Mouse (Mus musculus) WW6 (cell line): ENCODE data around the gene Gm12355.
"Not testable (repeated sequence)": the region's sequence is repeated elsewhere in the genome, so short reads cannot be mapped to it uniquely, and the experiment has no call there.

Experiments
- DNase-seq: peaks from one replicate; pipeline ENCODE4 v3.0.0-alpha.2; 2013; ENCODE audit warnings: low read depth, low spot score

The Gm12355 gene

DNA sequence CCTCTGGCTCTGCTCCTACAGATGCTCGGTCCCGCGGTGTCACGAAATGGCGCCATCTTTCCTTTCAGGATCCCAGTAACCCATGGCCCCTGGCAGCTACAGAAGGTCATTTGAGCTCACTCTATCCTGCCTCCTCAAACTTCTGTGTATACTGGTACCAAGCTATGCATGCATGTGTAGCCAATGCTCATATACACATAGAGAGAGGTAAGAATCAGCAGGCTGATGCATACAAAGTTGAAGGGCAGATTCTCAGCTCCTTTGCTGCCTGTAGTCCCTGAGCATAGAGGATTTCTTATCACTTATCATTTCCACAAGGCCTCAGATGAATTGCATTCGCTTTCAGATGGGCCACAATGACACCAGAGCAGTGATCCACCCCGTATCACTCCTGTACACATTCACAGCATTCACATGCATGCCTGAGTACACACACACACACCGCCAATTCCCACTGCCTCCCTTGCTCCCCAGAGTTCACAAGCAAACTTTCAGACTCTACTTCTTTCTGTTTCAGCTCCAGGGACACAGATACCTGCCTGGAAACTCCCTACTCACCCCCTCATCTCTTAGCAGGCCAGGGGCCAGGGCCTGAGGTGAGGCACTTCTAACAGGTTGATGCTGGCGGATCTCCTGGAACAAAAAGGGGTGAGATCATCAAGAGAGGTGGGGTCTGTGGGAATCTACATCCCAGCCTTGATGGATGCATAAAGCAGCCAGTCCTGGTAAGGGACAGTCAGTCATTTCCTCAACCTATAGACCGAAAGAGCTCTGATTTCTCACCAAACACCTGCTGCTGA lies at the start of gene Gm12355, which contains the start of gene Gsdma3:
TSS of gene Gm12355 (minus strand) at position 51 of the 800 bp plus-strand sequence.
TSS of gene Gsdma3 (plus strand) at position 750 of the 800 bp plus-strand sequence.
- DNase-seq, result no peak

DNA sequence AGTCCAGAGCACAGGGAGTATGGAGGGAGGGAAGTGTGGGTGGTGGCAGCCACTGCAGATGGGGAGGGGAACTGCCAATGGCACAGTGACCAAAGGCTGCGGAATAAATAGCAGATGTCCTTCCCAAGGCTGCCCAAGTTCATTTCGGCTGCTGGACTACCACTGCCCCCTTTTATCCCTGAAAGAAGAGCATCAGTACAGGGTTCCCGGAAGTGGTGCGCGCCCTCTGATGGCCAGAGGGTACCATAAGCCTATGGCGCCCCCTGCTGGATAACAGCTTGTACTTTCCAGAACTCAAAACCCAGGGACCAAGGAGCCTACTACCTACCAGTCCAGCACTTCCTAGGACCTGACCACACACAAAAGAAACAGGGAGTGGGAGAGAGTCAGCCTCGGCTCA lies 47.7 kb upstream of the Gm12355 start:
- DNase-seq, result not testable (repeated sequence)

DNA sequence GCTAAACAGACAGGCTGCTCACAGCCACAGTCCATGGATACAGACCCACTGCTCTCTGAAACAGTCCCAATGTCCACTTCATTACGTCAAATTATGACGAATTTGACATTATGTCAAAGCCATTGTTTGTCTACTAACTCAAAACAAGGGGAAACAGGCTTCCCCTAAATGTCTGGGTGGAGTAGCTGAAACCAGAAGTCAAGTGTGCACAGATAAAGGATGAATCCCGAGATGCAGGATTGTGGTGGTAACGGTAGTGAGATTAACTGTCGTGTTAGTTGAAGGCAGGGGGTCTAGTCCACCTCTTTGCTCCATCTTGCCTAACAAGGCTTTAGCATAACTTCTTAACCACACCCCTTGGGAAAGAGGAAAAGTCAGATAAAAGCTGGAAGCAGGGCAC lies 47.0 kb upstream of the Gm12355 start:
- DNase-seq, result no peak

DNA sequence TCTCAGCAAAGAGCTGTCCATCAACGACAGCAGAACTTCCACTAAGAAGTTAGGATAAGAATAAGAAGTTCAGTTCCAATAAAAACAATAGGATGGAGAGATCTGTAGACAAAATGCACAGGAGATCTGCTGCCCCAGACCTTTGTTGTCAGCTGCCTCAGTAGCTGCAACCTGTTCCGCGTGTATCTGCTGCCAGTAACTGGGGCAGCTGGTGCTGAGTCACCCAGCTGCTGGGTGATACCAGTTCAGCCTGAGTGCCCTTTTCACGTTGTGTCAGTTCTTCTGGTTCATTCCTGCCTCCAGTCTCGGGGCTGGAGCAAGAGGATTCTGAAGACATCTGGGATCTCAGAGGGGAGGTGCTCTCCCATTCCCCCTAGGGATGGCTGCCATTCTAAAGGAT lies 46.4 kb upstream of the Gm12355 start:
- DNase-seq, result no peak

DNA sequence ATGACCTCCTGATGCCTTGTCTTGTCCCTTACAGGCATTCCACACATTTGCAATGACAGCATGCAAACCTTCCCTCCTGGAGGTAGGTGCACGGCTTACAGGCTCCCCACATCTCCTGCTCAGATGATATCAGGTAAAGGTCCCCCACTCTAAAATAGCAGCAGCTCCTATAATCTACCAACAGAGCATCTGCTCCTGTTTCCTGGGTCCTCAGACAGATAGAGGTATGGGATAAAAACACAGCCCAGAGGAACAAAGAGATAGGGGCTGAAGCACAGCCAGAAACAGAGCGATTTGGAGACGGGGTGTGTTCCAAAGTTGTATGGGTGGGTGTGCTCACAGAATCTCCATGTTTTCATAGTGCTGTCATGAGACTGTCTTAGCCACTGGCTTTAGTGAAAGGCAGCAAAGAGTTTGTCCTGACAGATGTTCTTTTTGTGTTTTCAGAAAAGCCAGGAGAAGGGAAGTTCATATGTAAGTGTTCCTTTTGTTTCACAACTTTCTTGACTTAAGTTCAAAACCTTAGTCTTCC lies 45.9 kb upstream of the Gm12355 start:
- DNase-seq, result no peak

DNA sequence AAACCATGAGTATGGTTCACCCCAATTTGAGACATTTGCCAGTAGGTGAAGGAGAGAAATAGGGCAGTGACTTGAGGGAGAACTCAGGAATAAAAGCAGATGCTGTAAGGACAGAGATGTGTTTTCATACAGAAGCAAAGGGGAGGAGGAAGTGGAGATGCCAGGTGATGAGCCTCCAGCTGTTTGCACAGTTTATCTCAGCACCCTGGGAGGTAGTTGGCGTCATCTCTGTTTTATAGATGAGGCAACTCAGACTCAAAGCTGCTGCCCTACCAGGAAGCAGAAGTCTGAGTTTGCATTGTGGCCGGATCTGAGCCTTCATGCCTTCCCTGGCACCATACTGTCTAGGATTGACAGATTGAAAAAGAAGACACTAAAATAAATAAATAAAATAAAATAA lies 43.5 kb upstream of the Gm12355 start:
- DNase-seq, result no peak

DNA sequence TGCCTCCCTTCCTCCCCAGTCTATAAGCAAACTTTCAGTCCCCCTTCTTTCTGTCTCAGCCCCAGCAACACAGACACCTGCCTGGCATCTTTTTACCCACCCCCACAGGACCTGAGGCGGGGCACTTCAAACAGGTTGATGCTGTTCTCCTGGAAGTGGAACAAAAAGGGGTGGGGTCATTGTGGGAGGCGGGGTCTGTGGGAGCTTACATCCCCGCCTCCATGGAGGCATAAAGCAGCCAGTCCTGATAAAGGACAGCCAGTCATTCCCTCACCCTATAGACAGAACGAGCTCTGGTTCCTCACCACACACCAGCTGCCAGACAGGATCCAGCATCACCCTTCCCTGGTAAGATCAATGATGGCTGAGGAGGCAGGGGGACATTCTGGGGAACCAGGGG lies 38.6 kb upstream of the Gm12355 start, which contains the start of gene Gsdma:
TSS of gene Gsdma (plus strand) at position 261 of the 400 bp plus-strand sequence.
- no peak for DNase-seq

DNA sequence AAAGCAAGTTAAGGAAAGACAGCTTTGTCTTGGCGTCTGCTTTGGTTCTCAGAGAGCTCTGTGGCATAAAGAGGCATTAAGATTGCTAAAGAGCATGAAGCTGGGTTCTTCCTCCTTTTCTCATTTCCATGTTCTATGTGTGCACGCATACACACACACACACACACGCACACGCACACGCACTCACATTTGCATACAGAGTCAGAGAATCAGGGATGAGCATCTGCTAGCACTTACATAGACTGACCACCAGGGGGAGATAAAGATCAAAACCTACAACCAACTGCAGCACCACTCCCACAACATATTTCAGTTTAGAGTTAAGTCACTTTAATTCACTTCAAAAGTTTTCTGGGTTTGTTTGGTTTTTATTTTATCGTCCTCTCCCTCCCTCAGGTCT lies 35.1 kb upstream of the Gm12355 start:
- no peak for DNase-seq

DNA sequence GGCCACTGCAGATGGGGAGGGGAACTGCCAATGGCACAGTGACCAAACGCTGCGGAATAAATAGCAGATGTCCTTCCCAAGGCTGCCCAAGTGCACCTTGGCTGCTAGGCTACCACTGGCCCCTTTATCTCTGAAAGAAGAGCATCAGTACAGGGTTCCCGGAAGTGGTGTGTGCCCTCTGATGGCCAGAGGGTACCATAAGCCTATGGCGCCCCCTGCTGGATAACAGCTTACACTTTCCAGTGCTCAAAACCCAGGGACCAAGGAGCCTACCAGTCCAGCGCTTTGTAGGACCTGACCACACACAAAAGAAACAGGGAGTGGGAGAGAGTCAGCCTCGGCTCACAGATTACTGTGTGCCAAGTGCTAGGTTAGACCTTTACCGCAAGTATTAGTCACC lies 29.6 kb upstream of the Gm12355 start:
- not testable (repeated sequence) for DNase-seq

DNA sequence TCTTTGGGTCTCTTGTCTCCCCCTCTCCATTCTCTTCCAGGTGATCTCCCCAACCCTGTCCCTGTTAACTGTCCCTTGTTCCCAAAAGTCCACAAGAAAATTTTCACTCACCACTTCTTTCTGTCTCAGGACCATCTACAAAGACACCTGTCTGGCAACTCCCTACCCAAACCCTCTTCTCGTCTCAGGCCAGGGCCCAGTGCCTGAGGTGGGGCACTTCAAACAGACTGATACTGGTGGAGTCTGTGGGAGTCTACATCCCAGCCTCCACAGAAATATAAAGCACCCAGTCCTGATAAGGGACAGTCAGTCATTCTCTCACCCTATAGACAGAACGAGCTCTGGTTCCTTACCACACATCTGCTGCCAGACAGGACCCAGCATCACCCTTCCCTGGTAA lies 21.0 kb upstream of the Gm12355 start, which contains the start of gene Gsdma2:
TSS of gene Gsdma2 (plus strand) at position 301 of the 400 bp plus-strand sequence.
- no peak for DNase-seq

DNA sequence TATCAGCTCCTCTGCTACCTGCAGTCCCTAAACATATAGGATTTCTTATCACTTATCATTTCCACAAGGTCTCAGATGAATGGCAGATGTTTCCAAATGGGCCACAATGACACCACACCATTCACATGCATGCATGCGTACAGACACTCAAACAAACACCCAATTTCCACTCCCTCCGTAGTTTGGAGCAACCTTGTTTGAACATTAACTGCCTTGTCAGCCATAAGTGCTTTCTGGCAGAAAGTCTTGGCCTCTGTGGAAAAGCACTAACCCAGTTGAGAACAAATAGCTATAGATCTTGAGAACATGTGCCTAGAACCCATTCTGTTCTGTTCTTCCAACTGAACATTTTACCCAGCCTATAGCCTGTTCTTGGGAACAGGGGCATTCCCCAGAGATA lies 20.5 kb upstream of the Gm12355 start:
- DNase-seq, result no peak

DNA sequence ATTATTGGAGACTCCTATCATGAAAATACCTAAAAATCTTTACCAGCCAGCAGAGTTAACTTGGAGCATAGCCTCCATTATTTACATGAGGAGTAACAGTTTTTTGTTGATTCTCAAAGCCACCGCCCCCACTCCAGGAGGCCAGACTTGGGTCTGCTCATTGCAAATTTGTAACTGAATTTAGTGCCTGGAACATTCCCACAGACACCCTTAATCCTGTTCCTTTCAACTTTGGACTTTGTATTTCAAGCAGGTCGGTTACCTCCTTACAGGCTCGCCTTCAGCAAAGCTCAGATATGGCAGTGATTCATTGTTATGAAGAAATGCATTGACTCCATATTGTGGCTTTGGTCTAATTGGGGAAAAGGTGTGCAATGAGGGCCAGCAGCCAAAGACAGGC lies 19.3 kb upstream of the Gm12355 start:
- no peak for DNase-seq

DNA sequence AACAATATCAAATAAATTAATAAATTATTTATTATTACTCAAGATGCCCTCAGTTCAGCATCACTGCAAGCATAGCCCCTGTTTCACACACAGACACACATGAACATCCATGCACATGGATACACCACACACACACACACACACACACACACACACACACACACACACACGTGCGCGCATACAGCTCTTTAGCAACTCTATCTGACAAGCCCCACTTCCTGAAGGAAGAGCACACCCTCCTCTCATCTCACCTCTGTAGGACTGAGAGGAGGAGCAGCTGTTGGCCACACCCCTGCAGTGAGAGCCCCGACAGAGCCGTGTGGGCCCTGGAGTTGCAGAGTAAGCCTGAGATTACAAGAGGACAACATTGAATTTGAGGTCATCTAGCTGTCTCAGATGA lies 14.6 kb upstream of the Gm12355 start:
- no peak for DNase-seq

DNA sequence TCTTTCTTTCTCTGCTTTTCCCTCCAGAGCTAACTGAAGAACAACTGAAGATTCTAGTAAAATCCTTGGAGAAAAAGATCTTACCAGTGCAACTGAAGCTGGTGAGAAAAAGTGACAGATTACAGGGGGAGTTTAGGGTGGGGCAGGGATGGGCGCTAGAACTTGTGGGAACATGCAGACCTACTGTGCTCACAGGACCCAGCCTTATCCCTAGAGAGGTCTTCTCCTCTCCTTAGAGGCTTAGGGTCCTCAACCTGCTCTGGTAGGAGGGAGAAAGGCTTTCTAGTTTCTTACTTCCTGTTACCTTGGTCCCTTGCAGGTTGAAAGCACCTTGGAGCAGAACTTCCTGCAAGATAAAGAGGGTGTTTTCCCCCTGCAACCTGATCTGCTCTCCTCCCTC lies 12.0 kb upstream of the Gm12355 start:
- DNase-seq, result no peak

DNA sequence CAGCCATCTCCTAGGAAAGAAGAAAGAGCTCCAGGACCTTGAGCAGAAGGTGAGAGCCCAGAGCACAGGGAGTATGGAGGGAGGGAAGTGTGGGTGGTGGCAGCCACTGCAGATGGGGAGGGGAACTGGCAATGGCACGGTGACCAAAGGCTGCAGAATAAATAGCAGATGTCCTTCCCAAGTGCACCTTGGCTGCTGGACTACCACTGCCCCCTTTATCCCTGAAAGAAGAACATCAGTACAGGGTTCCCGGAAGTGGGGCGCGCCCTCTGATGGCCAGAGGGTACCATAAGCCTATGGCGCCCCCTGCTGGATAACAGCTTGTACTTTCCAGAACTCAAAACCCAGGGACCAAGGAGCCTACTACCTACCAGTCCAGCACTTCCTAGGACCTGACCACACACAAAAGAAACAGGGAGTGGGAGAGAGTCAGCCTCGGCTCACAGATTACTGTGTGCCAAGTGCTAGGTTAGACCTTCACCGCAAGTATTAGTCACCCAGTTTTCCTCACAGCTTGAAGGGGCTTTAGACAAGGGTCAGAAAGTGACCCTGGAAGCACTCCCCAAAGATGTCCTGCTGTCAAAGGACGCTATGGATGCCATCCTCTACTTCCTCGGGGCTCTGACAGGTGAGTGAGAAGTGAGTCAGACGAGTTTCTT lies 10.0 kb upstream of the Gm12355 start:
- DNase-seq, result not testable (repeated sequence)

DNA sequence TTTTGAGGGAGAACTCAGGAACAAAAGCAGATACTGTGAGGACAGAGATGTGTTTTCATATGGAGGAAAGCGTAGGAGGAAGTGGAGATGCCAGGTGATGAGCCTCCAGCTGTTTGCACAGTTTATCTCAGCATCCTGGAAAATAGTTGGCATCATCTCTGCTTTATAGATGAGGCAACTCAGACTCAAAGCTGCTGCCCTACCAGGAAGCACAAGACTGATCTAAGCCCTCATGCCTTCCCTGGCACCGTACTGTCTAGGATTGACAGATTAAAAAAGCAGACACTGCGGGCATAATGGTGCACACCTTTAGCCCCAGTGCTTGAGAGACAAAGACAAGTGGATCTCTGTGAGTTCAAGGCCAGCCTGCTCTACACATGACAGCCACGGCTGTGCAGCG lies 5.2 kb upstream of the Gm12355 start:
- DNase-seq, result no peak

DNA sequence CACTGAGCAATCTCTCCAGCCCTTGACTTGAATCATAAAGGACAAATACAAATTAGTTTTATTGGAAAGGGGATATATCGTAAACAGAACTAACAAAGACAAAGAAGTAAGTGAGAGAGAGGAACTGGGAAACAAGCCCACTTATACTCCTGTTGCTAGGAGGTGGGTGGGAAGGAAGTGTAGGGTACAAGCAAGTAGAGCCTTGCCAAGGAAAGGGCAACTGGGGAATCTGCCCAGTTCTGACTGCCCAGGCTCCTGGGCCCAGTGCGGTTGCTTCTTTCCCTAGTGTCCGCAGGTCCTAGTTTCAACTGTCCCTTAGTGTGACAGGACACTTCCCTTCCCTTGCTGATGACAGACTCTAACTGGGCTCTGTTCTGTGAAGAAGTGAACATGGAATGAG lies 3.2 kb upstream of the Gm12355 start:
- DNase-seq, result no peak

DNA sequence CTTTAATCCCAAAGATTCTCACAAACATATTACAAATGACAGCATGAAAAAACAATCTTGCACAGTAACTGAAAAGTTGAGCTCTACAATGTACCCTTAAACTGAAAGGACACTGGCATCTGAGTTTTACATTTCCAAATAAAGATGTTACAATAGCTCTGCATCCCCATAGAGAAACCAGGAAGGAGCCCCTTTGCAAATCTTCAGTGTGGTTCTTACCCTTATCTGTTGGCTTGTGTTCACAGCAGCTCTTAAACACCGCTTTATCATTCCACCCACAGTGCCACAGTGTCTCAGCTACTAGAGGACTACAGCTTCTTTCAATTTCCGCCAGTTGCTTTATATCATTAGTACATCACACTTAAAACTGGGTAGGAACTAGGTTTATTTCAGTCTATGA lies 1.1 kb downstream of the Gm12355 start:
- not testable (repeated sequence) for DNase-seq

DNA sequence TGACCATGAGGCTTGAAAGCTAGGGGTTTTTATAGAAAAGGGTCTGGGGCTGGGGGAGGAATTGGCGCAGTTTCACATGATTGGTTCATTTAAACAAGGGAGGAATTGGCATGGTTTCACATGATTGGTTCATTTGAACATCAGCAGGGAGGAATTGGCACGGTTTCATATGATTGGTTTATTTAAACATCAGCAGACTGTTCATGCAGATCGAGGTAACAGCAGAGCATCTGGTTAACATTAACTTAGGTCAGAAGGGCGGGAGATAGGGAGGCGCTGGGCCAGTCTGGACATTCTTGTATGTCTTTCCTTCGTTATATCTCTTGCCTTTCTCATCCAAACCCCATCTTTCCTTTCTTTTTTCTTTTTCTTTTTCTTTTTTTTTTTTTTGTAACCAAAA lies 1.5 kb downstream of the Gm12355 start:
- not testable (repeated sequence) for DNase-seq

DNA sequence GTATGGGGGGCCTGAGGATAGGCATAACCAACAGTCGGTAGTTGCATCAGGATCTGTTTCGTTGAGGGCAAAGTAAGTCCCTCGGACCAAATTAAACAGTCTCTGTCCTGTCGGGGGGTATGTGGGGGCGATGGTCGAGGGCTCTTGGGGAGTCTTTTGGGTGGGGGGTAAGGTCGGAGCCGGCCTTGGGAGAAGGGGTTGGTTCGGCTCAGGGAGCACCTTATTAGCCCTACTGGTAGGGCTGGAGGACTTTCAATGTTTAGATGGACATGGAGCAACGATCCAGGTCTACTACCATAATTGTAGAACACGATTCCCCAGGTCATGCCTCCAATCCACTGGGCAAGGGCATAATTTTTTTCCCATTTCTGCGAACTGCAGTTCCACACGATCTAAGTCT lies 4.7 kb downstream of the Gm12355 start:
- no peak for DNase-seq

DNA sequence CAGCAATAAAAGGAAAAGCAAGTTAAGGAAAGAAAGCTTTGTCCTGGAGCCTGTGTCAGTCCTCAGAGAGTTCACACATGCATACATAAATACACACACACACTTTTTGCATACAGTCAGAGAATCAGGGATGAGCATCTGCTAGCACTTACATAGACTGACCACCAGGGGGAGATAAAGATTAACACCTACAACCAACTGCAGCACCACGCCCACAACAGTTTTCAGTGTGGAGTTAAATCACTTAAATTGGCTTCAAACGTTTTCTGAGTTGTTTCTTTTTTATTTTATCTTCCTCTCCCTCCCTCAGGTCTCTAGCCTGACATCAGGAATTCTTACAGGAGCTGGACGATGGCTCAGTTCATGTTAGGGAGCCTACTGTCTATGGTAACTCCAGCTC lies 18.7 kb downstream of the Gm12355 start:
- no peak for DNase-seq

DNA sequence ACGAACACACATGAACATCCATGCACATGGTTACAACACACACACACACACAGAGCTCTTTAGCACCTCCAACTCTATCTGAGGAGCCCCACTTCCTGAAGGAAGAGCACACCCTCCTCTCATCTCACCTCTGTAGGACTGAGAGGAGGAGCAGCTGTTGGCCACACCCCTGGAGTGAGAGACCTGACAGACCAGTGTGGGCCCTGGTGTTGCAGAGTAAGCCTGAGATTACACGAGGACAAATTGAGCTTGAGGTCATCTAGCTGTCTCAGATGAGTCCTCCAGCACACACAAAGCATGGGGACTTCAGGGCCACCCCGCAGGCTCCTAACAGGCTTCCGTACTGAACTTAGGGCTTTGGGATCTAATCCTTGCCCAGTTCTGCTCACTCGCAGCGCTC lies 20.6 kb downstream of the Gm12355 start:
- not testable (repeated sequence) for DNase-seq

DNA sequence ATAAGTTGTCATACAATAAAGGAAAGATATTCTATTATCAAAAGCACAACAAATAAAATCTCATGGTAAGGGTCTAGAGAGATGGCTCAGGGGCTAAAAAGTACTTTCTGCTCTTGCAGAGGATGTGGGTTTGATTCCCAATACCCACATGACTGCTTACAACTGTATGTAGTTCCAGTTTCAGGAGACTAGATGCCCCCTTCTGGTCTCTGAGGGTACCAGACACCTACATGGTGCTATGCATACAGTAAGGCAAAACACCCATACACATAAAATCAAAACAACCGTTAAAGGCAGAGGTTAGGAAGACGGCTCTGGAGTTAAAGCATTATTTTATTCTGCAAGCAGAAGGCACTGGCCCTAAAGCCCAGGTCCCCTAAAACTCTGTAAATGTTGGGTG lies 21.5 kb downstream of the Gm12355 start:
- DNase-seq, result no peak
